Mouse (Mus musculus) hindbrain, embryonic 11.5 days (tissue): ENCODE measurements at regions not wholly inside any gene's neighbourhood (a gene's known extent, or its start where the extent isn't known, plus 50 kb on each side); places are given as distances from the start of the nearest gene placed in this dataset.

Experiments
- ATAC-seq: fragments of 200-750 bp; cut with Nextera tagmentation; 2 replicates; pipeline ENCODE4 v1.8.0; 2017; ENCODE audit warnings: mild to moderate bottlenecking, moderate TSS enrichment, moderate library complexity; ENCODE audit not compliant: low FRiP score
- DNase-seq: peaks from one replicate; pipeline ENCODE4 v3.0.0-alpha.2; 2015; ENCODE audit warnings: low spot score
- H3K27ac ChIP-seq: fragments of 300-500 bp; sonication (generic); 2 replicates; pipeline ENCODE4 v1.5.1; 2014; ENCODE audit warnings: mild to moderate bottlenecking, low read depth, low read length
- H3K27me3 ChIP-seq: fragments of 300-500 bp; sonication (generic); 2 replicates; pipeline ENCODE4 v1.6.1; 2014; ENCODE audit warnings: mild to moderate bottlenecking, low read length, moderate library complexity, mixed read lengths; ENCODE audit not compliant: control insufficient read depth, insufficient read depth
- H3K36me3 ChIP-seq: fragments of 300-500 bp; sonication (generic); 2 replicates; pipeline ENCODE4 v1.6.1; 2014; ENCODE audit warnings: mild to moderate bottlenecking, low read length, moderate library complexity, mixed read lengths; ENCODE audit not compliant: control insufficient read depth, insufficient read depth
- H3K4me1 ChIP-seq: fragments of 300-500 bp; sonication (generic); replicated peaks from 2 replicates; pipeline ENCODE4 v1.6.1; 2014; ENCODE audit warnings: low read length, mixed read lengths; ENCODE audit not compliant: control insufficient read depth, insufficient read depth
- H3K4me2 ChIP-seq: fragments of 300-500 bp; sonication (generic); replicated peaks from 2 replicates; pipeline ENCODE4 v1.6.1; 2014; ENCODE audit warnings: mild to moderate bottlenecking, low read depth, low read length
- H3K4me3 ChIP-seq: fragments of 300-500 bp; sonication (generic); 2 replicates; pipeline ENCODE4 v1.5.1; 2014; ENCODE audit warnings: low read depth, low read length
- H3K9ac ChIP-seq: fragments of 300-500 bp; sonication (generic); 2 replicates; pipeline ENCODE4 v1.6.1; 2014; ENCODE audit warnings: low read depth, low read length
- H3K9me3 ChIP-seq: fragments of 300-500 bp; sonication (generic); 2 replicates; pipeline ENCODE4 v1.6.1; 2016; ENCODE audit warnings: low read length; ENCODE audit not compliant: control insufficient read depth
- WGBS: fragments of 180-500 bp; shearing (Covaris S2); extraction: QIAGEN DNeasy Blood & Tissue Kit; methylation state at CpG from one replicate; pipeline ENCODE4 v1.1.7; 2014; 5-methylcytosine and 5-hydroxymethylcytosine counted together

- no peaks in the 10 kb centered on the region for H3K4me1 ChIP-seq
- H3K27ac ChIP-seq = no peak overlapping the region
- DNase-seq (no peak), ATAC-seq (no peak)
- no peak overlapping the region for H3K4me2 ChIP-seq
- no peak overlapping the region for H3K9ac ChIP-seq
- no peaks in the 10 kb centered on the region for H3K36me3 ChIP-seq
- no peaks in the 10 kb centered on the region for H3K27me3 ChIP-seq
- no peak overlapping the region for H3K4me3 ChIP-seq
- 86% methylated on average over 2 of the region's 2 CpGs for WGBS
- H3K9me3 ChIP-seq = no peaks in the 10 kb centered on the region
Observed at GRCm38 (mm10) chr2:51464356-51464755, 163.0 kb upstream of the Tas2r134 start.

GRCm38 (mm10) chr2:51460896-51461295, 166.4 kb upstream of the Tas2r134 start:
- ATAC-seq = no peak
- Histone ChIP-seq H3K4me3 (no peak overlapping the region), H3K4me2 (no peak overlapping the region), H3K27ac (no peak overlapping the region), H3K9me3 (no peaks in the 10 kb centered on the region), H3K9ac (no peak overlapping the region), H3K4me1 (no peaks in the 10 kb centered on the region), H3K36me3 (no peaks in the 10 kb centered on the region), H3K27me3 (no peaks in the 10 kb centered on the region)
- 91% methylated on average over 2 of the region's 2 CpGs for WGBS
- no peak for DNase-seq

- 81% methylated on average over 2 of the region's 2 CpGs for WGBS
- H3K9me3 ChIP-seq = no peaks in the 10 kb centered on the region
Observed at GRCm38 (mm10) chr2:51459486-51459885, 167.8 kb upstream of the Tas2r134 start.

GRCm38 (mm10) chr2:51457717-51458116, 169.6 kb upstream of the Tas2r134 start:
- 90% methylated on average over 2 of the region's 2 CpGs for WGBS
- ATAC-seq = no peak
- H3K9ac ChIP-seq = no peak overlapping the region

More at GRCm38 (mm10) chr2:51459486-51459885, 167.8 kb upstream of the Tas2r134 start:
- H3K4me1 ChIP-seq = no peaks in the 10 kb centered on the region
- H3K9ac ChIP-seq = no peak overlapping the region
- no peaks in the 10 kb centered on the region for H3K27me3 ChIP-seq
- DNase-seq (no peak), ATAC-seq (no peak)
- no peaks in the 10 kb centered on the region for H3K36me3 ChIP-seq
- H3K27ac ChIP-seq = no peak overlapping the region
- no peak overlapping the region for H3K4me3 ChIP-seq
- no peak overlapping the region for H3K4me2 ChIP-seq

GRCm38 (mm10) chr2:51452816-51453215, 174.5 kb upstream of the Tas2r134 start:
- H3K27me3 ChIP-seq = no peaks in the 10 kb centered on the region
- no peak overlapping the region for H3K4me2 ChIP-seq
- no peak overlapping the region for H3K9ac ChIP-seq
- no peak overlapping the region for H3K4me3 ChIP-seq
- H3K4me1 ChIP-seq = no peaks in the 10 kb centered on the region
- no peaks in the 10 kb centered on the region for H3K9me3 ChIP-seq
- no peaks in the 10 kb centered on the region for H3K36me3 ChIP-seq
- WGBS = 86% methylated on average over 7 of the region's 7 CpGs
- no peak for DNase-seq
- H3K27ac ChIP-seq = no peak overlapping the region
- no peak for ATAC-seq

More at GRCm38 (mm10) chr2:51457717-51458116, 169.6 kb upstream of the Tas2r134 start:
- DNase-seq = no peak
- no peaks in the 10 kb centered on the region for H3K36me3 ChIP-seq
- no peak overlapping the region for H3K27ac ChIP-seq
- no peak overlapping the region for H3K4me2 ChIP-seq
- H3K9me3 ChIP-seq = no peaks in the 10 kb centered on the region
- no peaks in the 10 kb centered on the region for H3K4me1 ChIP-seq
- H3K4me3 ChIP-seq = no peak overlapping the region
- H3K27me3 ChIP-seq = no peaks in the 10 kb centered on the region

- no peak overlapping the region for H3K4me2 ChIP-seq
- ATAC-seq = no peak
- no peak overlapping the region for H3K27ac ChIP-seq
- no peaks in the 10 kb centered on the region for H3K9me3 ChIP-seq
- H3K36me3 ChIP-seq = no peaks in the 10 kb centered on the region
- DNase-seq = no peak
- H3K4me3 ChIP-seq = no peak overlapping the region
- H3K27me3 ChIP-seq = no peaks in the 10 kb centered on the region
- H3K4me1 ChIP-seq = no peaks in the 10 kb centered on the region
- H3K9ac ChIP-seq = no peak overlapping the region
- WGBS = 88% methylated on average over 3 of the region's 3 CpGs
Observed at GRCm38 (mm10) chr2:51448121-51448520, 179.2 kb upstream of the Tas2r134 start.

GRCm38 (mm10) chr2:51447616-51448015, 179.7 kb upstream of the Tas2r134 start:
- no peaks in the 10 kb centered on the region for H3K9me3 ChIP-seq
- H3K27me3 ChIP-seq = no peaks in the 10 kb centered on the region
- 93% methylated on average over 5 of the region's 5 CpGs for WGBS
- H3K4me3 ChIP-seq = no peak overlapping the region
- H3K4me1 ChIP-seq = no peaks in the 10 kb centered on the region
- peak; percentile 6 for DNase-seq
- no peaks in the 10 kb centered on the region for H3K36me3 ChIP-seq
- no peak overlapping the region for H3K4me2 ChIP-seq
- no peak overlapping the region for H3K9ac ChIP-seq
- no peak for ATAC-seq
- H3K27ac ChIP-seq = no peak overlapping the region

GRCm38 (mm10) chr2:51444386-51445080, 182.8 kb upstream of the Tas2r134 start:
- Histone ChIP-seq H3K36me3 (no peaks in the 10 kb centered on the region), H3K27ac (no peak overlapping the region), H3K4me2 (no peak overlapping the region), H3K4me1 (no peaks in the 10 kb centered on the region), H3K9me3 (no peaks in the 10 kb centered on the region), H3K27me3 (no peaks in the 10 kb centered on the region), H3K9ac (no peak overlapping the region), H3K4me3 (no peak overlapping the region)
- no peak for ATAC-seq
- WGBS = 77% methylated on average over 9 of the region's 9 CpGs
- no peak for DNase-seq

GRCm38 (mm10) chr2:51443946-51444345, 183.4 kb upstream of the Tas2r134 start:
- no peak for DNase-seq
- no peak for ATAC-seq
- 76% methylated on average over 3 of the region's 3 CpGs for WGBS
- Histone ChIP-seq H3K4me3 (no peak overlapping the region), H3K4me1 (no peaks in the 10 kb centered on the region), H3K27me3 (no peaks in the 10 kb centered on the region), H3K4me2 (no peak overlapping the region), H3K36me3 (no peaks in the 10 kb centered on the region), H3K27ac (no peak overlapping the region), H3K9me3 (no peaks in the 10 kb centered on the region), H3K9ac (no peak overlapping the region)
